Mouse (Mus musculus) embryonic fibroblast, embryonic 13.5 days (primary cell): ENCODE data around the gene Tbc1d14.

ENCODE experiments used
- CTCF ChIP-seq: IDR thresholded peaks from 2 replicates; pipeline ENCODE4 v1.5.1; 2011; ENCODE audit warnings: mild to moderate bottlenecking, control low read depth, low read length, moderate library complexity, borderline replicate concordance; ENCODE audit not compliant: insufficient read depth
- POLR2A ChIP-seq: IDR thresholded peaks from 2 replicates; pipeline ENCODE4 v1.6.1; 2011; ENCODE audit warnings: low read depth, mild to moderate bottlenecking, control low read depth, low read length, moderate library complexity

GRCm38 (mm10) chr5:36556289-36556688 lies 36.8 kb downstream of the Tbc1d14 start:
- TF ChIP-seq CTCF (no peak), POLR2A (no peak)
